Mouse (Mus musculus) left cerebral cortex, postnatal 10 days (tissue): ENCODE data around the gene Capn5. TPM values are rescaled to one million over a fixed set of nuclear protein-coding genes. Genes with fewer than 3 reads are reported as not detected.

Experiments used
- DNase-seq, 2 experiments: peaks; one replicate each; pipeline ENCODE4 v3.0.0; 2021 to 2022; ENCODE audit warnings: low spot score in 2 of 2, mixed read lengths in 1 of 2; ENCODE audit errors: extremely low spot score in 1 of 2
- intact Hi-C: fragments of 180-260 bp; cut with DNase I; formaldehyde crosslinking; loops from one replicate; pipeline ENCODE4 v1.15.1; 2025
- total RNA-seq, 2 experiments: library from RNA; stranded (reverse); gene quantifications; 2 replicates each; pipeline ENCODE4 v1.2.3; 2021

Gene Capn5
- total RNA-seq, 2 experiments from 2014 or later, result 46.4 to 46.6 TPM

GRCm38 (mm10) chr7:98178560-98179231 is 622 bp upstream of the Capn5 start:
- intact Hi-C loops, result no loop called here
- DNase-seq, result no peak

GRCm38 (mm10) chr7:98177566-98177928 is 527 bp downstream of the Capn5 start:
- DNase-seq, result no peak
- intact Hi-C loops, result no loop called here

- DNase-seq, result no peak
- intact Hi-C loops, result no loop called here
These were observed 996 bp downstream of the Capn5 start for GRCm38 (mm10) chr7:98177071-98177485.

GRCm38 (mm10) chr7:98176322-98177070 is 1.6 kb downstream of the Capn5 start:
- intact Hi-C loops, result no loop called here
- DNase-seq, result no peak

- intact Hi-C loops, result no loop called here
- no peak for DNase-seq
These were observed 3.0 kb downstream of the Capn5 start for GRCm38 (mm10) chr7:98174883-98175755.

- intact Hi-C loops, result no loop called here
- no peak for DNase-seq
These were observed 4.7 kb downstream of the Capn5 start for GRCm38 (mm10) chr7:98173408-98173807.

GRCm38 (mm10) chr7:98172661-98173060 is 5.4 kb downstream of the Capn5 start:
- DNase-seq, result no peak
- intact Hi-C loops, result no loop called here

- intact Hi-C loops, result no loop called here
- no peak for DNase-seq
These were observed 6.7 kb downstream of the Capn5 start for GRCm38 (mm10) chr7:98171141-98172073.

GRCm38 (mm10) chr7:98164999-98165528 is 13.0 kb downstream of the Capn5 start:
- peak in 1 of 2 experiments; percentile 48 for DNase-seq
- intact Hi-C loops, result no loop called here

GRCm38 (mm10) chr7:98164382-98164998 is 13.6 kb downstream of the Capn5 start:
- intact Hi-C loops, result no loop called here
- peak in 1 of 2 experiments; percentile 17 for DNase-seq

- DNase-seq, result peak in 1 of 2 experiments; percentile 17
- intact Hi-C loops, result no loop called here
These were observed 14.4 kb downstream of the Capn5 start for GRCm38 (mm10) chr7:98163700-98164099.

- DNase-seq, result peak in 1 of 2 experiments; percentile 15
- intact Hi-C loops, result no loop called here
These were observed 15.8 kb downstream of the Capn5 start for GRCm38 (mm10) chr7:98162239-98162638.

GRCm38 (mm10) chr7:98160041-98160740 is 17.9 kb downstream of the Capn5 start:
- DNase-seq, result peak in 1 of 2 experiments; percentile 61
- intact Hi-C loops, result no loop called here

- no peak for DNase-seq
- intact Hi-C loops, result loop anchor here (5.0 kb wide), 2 partner anchors 34 to 184 kb away; no protein-coding TSS in a partner anchor
These were observed 19.6 kb downstream of the Capn5 start for GRCm38 (mm10) chr7:98158481-98158880.

GRCm38 (mm10) chr7:98157636-98158332 is 20.3 kb downstream of the Capn5 start:
- no peak for DNase-seq
- intact Hi-C loops, result loop anchor here (5.0 kb wide), 2 partner anchors 35 to 185 kb away; no protein-coding TSS in a partner anchor

GRCm38 (mm10) chr7:98156280-98156665 is 21.8 kb downstream of the Capn5 start:
- DNase-seq, result no peak
- intact Hi-C loops, result loop anchor here (5.0 kb wide), 2 partner anchors 36 to 186 kb away; no protein-coding TSS in a partner anchor
